Comparison of ENCODE assay signal across 10 mouse cellular contexts in genomic region chr3:9341244-9341643, GRCm38 (mm10).
A peak's percentile ranks its signal among the peaks of the same experiment; 100 is the strongest.
DNase-seq lines count a peak whose midpoint lies in the region; ATAC-seq lines count a peak whose summit lies in the region.
"Had no signal": no experiment of that assay in that cellular context is flagged by ENCODE, and none has a peak within 500 bp of the region (broad histone marks: within the 10 kb centered on the region; RNA-seq: fewer than 3 reads in every experiment).

No protein-coding gene starts in this region.

- H3K9me3 ChIP-seq in heart, embryonic 16.5 days (replicated peaks; ENCODE audit: control insufficient read depth, low read length), result no peaks in the 10 kb centered on the region
- H3K9me3 ChIP-seq in forebrain, embryonic 10.5 days, result no peaks in the 10 kb centered on the region
- no peaks in the 10 kb centered on the region for H3K9me3 ChIP-seq in intestine, embryonic 14.5 days (ENCODE audit: control insufficient read depth, low read length)
- H3K9me3 ChIP-seq in midbrain, embryonic 14.5 days (ENCODE audit: control insufficient read depth, low read length), result no peaks in the 10 kb centered on the region
- H3K9me3 ChIP-seq: liver, embryonic 15.5 days had no signal

- H3K27me3 ChIP-seq in heart, embryonic 16.5 days (ENCODE audit: control insufficient read depth, insufficient read depth, low read length), result 0 out of 2 replicates have a peak, but pooled peaks cover 2% of the 10 kb centered on the region
- peaks cover 54% of the 10 kb centered on the region for H3K27me3 ChIP-seq in forebrain, embryonic 10.5 days (ENCODE audit: poor library complexity, severe bottlenecking)
- peaks cover 18% of the 10 kb centered on the region; the same call in 1 of the 2 replicates for H3K27me3 ChIP-seq in intestine, embryonic 14.5 days (replicated peaks; ENCODE audit: control insufficient read depth, insufficient read depth, low read length)
- H3K27me3 ChIP-seq in midbrain, embryonic 14.5 days (ENCODE audit: control insufficient read depth, insufficient read depth, low read length), result peaks cover 13% of the 10 kb centered on the region

- H3K36me3 ChIP-seq in heart, embryonic 16.5 days (ENCODE audit: control insufficient read depth, insufficient read depth), result no peaks in the 10 kb centered on the region
- H3K36me3 ChIP-seq in forebrain, embryonic 10.5 days (replicated peaks), result no peaks in the 10 kb centered on the region
- H3K36me3 ChIP-seq in intestine, embryonic 14.5 days (ENCODE audit: control insufficient read depth, insufficient read depth, low read length), result no peaks in the 10 kb centered on the region
- no peaks in the 10 kb centered on the region for H3K36me3 ChIP-seq in midbrain, embryonic 14.5 days (ENCODE audit: control insufficient read depth, insufficient read depth, low read length)
- H3K36me3 ChIP-seq: liver, embryonic 15.5 days had no signal

- no peak overlapping the region; the same call in 1 of the 2 replicates for H3K9ac ChIP-seq in heart, embryonic 16.5 days (ENCODE audit: low read length)
- no peak overlapping the region for H3K9ac ChIP-seq in intestine, embryonic 14.5 days (ENCODE audit: low read length)
- H3K9ac ChIP-seq in midbrain, embryonic 14.5 days (replicated peaks; ENCODE audit: low read length), result no peak overlapping the region
- H3K9ac ChIP-seq: liver, embryonic 15.5 days had no signal

- H3K4me1 ChIP-seq in heart, embryonic 16.5 days (ENCODE audit: control insufficient read depth, insufficient read depth, low read length), result peaks cover 8% of the 10 kb centered on the region
- H3K4me1 ChIP-seq in forebrain, embryonic 10.5 days, result peaks cover 46% of the 10 kb centered on the region
- H3K4me1 ChIP-seq in intestine, embryonic 14.5 days (replicated peaks; ENCODE audit: control insufficient read depth, insufficient read depth, low read length), result peaks cover 15% of the 10 kb centered on the region
- H3K4me1 ChIP-seq in midbrain, embryonic 14.5 days (ENCODE audit: control insufficient read depth, insufficient read depth, low read length), result peaks cover 10% of the 10 kb centered on the region; the same call in 1 of the 2 replicates

- H3K4me2 ChIP-seq in heart, embryonic 16.5 days (ENCODE audit: low read depth, low read length), result no peak overlapping the region; the same call in 1 of the 2 replicates
- peak overlapping the region; percentile 75 for H3K4me2 ChIP-seq in intestine, embryonic 14.5 days (ENCODE audit: low read length)
- H3K4me2 ChIP-seq in midbrain, embryonic 14.5 days (ENCODE audit: low read length), result peak overlapping the region; percentile 56

- no peak for DNase-seq in heart, postnatal 4 days
- DNase-seq in forebrain, embryonic 10.5 days (ENCODE audit: extremely low spot score, low spot score), result no peak
- DNase-seq in intestine, embryonic 14.5 days (ENCODE audit: low spot score), result no peak
- no peak for DNase-seq in midbrain, embryonic 14.5 days
- DNase-seq in adrenal gland, adult 8-10 months, result no peak
- no peak for DNase-seq in c-Kit-positive CD71-positive TER-119-positive erythroid progenitor cells, embryonic 14.5 days (ENCODE audit: low spot score)
- DNase-seq: cerebellum, adult 8-10 months had no signal

- WGBS in heart, embryonic 16.5 days, result 45% methylated on average over 4 of the region's 4 CpGs
- WGBS in forebrain, embryonic 10.5 days, result 28% methylated on average over 4 of the region's 4 CpGs
- 38% methylated on average over 4 of the region's 4 CpGs for WGBS in intestine, embryonic 14.5 days
- 25% methylated on average over 4 of the region's 4 CpGs for WGBS in midbrain, embryonic 14.5 days

- peak overlapping the region; percentile 49; the same call in 1 of the 2 replicates for H3K4me3 ChIP-seq in heart, embryonic 16.5 days (ENCODE audit: low read length)
- peak overlapping the region; percentile 49; the same call in 1 of the 2 replicates for H3K4me3 ChIP-seq in forebrain, embryonic 10.5 days
- no peak overlapping the region for H3K4me3 ChIP-seq in intestine, embryonic 14.5 days (ENCODE audit: low read depth, low read length)
- H3K4me3 ChIP-seq in midbrain, embryonic 14.5 days (replicated peaks; ENCODE audit: low read depth, low read length), result peak overlapping the region; percentile 26; the same call in 1 of the 2 replicates

- H3K27ac ChIP-seq in heart, embryonic 16.5 days (ENCODE audit: low read length), result no peak overlapping the region
- peak overlapping the region; percentile 74; the same call in 1 of the 2 replicates for H3K27ac ChIP-seq in forebrain, embryonic 10.5 days
- no peak overlapping the region for H3K27ac ChIP-seq in intestine, embryonic 14.5 days (ENCODE audit: low read depth)
- no peak overlapping the region for H3K27ac ChIP-seq in midbrain, embryonic 14.5 days (replicated peaks; ENCODE audit: low read depth, low read length)
- H3K27ac ChIP-seq: liver, embryonic 15.5 days had no signal

- ATAC-seq in heart, embryonic 16.5 days (replicated peaks; ENCODE audit: extremely low read depth, insufficient read depth, low FRiP score), result no peak
- ATAC-seq in intestine, embryonic 14.5 days (replicated peaks; ENCODE audit: low FRiP score, low TSS enrichment, low read depth), result no peak; the same call in 1 of the 2 replicates
- no peak for ATAC-seq in midbrain, embryonic 14.5 days (ENCODE audit: low FRiP score, low TSS enrichment)
- no peak for ATAC-seq in inflammation-experienced regulatory T-cells, adult 6 months
